Mouse (Mus musculus) ES-Bruce4 (cell line): ENCODE data around the gene Iqck.
A peak's percentile ranks its signal among the peaks of the same experiment; 100 is the strongest.

ENCODE experiments used
- CTCF ChIP-seq: IDR thresholded peaks from one replicate; pipeline ENCODE4 v1.8.1; 2011; ENCODE audit warnings: low read depth, low read length
- EP300 ChIP-seq: IDR thresholded peaks from 2 replicates; pipeline ENCODE4 v1.6.1; 2011; ENCODE audit warnings: low read depth, low read length; ENCODE audit not compliant: insufficient read depth
- POLR2A ChIP-seq: IDR thresholded peaks from one replicate; pipeline ENCODE4 v1.8.1; 2011; ENCODE audit warnings: low read length; ENCODE audit not compliant: insufficient read depth

GRCm38 (mm10) chr7:118944884-118945283 lies 89.3 kb downstream of the Iqck start:
- TF ChIP-seq CTCF (no peak), EP300 (peak; percentile 59; the same call in 1 of the 2 replicates), POLR2A (no peak)
